Mouse (Mus musculus) right cerebral cortex, postnatal 36 days (tissue): ENCODE data around the gene Tceanc.
A peak's percentile ranks its signal among the peaks of the same experiment; 100 is the strongest.

ENCODE experiments used
- DNase-seq, 2 experiments: peaks; one replicate each; pipeline ENCODE4 v3.0.0; 2022; ENCODE audit warnings: low spot score in 2 of 2, mixed read lengths in 1 of 2

Tceanc gene

DNA sequence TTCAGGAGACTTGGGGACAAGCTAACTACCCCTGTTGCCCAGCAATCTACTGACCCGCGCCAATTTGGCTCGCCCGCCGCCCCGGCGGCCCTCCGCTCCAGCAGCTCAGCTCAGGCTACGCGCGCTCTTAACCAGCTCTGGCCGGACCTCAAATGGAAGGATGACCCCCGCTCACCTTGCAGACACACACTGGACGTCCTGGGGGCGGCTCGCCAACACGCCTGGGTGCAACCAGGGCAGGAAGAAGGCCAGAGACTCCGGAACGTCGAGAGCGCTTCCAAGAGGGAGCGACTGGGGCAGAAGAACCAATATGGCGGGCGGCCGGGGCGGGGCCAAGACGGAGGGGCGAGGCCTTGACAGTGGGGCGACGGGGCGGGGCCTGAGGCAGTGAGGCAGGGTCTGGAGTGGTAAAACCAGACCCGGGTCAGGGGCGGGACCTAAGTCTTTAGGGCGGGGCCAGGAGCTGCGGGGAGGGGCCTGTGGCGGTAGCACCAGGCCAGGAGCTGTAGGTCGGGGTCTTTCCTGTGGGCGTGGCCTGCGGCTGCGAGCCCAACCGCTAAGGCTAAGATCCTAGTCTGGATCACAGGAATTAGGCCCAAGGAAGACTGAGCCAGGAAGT is 38.9 kb downstream of the Tceanc start, which contains the start of gene Rab9:
TSS of gene Rab9 (minus strand) at position 503 of the 619 bp plus-strand sequence.
- DNase-seq = peak; percentile 81 to 82

DNA sequence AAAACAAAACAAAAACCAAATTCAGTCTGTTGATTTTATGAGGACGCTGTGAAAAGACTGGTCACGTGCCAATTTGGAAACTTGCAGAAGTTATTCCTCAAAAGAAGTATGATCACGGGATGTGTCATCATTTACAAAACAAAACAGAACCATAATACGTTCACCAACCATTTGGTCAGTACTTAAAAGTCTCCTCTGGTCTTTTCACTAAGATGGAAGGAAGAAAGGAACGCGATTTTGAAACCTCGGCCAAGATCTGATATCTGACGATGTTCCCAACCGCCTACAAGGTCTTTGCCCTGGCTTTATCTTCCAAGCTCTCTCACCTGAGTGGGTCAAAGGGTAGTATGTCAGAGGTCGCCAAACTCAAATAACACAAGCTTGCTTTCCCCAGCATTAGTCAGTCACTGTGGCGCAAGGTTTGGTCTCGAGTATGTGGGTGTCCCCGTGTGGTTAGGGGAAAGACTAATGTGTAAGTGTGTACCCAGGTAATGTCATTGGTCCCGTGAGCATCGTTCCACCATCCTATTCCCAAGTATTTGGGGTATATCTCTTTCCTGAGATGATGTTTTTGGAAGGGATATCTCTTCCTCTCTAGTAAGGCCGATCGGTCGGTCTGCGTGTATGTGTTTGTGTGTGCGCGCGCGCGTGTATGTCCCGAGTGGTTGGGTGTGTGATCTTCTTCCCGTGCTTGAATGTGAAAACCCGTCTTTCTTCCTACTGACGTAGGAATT is 39.6 kb downstream of the Tceanc start:
- DNase-seq = peak in 1 of 2 experiments; percentile 4

DNA sequence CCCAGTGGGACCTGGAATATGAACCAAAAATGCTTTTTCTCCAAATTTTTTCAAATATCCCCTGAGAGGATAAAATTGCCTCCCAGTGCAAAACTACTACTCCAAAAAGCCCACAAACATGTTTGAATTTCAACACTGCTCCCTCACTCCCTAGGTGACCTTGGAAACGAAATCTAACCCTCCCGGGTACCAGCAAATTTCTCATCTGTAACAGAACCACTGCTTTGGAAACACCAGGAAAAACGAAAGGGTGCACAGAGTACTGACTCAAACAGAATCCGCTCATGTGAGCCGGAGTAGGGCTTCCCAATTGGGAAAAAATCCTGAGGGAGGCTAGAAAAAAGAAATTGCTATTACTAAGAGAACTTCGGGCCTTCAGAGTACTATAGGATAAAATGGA is 41.0 kb downstream of the Tceanc start:
- DNase-seq = no peak

DNA sequence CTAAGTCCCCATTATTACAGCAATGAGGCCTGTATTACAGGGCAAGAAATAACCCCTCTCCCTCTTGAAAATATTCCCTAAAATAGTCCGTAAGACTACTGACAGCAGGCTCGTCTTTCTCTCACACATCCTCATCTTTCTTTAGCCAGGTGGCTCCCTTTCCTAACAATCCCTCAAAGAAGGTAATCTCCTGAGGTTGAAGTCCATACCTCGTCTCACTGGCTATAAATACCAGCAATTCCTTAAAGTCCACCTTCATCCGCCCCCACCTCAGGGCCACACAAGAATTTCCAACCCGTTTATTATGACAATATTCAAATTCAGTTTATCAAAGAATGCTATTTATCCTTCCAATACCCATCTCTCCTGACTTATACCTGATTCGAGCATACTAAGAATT is 45.8 kb downstream of the Tceanc start:
- DNase-seq = no peak

DNA sequence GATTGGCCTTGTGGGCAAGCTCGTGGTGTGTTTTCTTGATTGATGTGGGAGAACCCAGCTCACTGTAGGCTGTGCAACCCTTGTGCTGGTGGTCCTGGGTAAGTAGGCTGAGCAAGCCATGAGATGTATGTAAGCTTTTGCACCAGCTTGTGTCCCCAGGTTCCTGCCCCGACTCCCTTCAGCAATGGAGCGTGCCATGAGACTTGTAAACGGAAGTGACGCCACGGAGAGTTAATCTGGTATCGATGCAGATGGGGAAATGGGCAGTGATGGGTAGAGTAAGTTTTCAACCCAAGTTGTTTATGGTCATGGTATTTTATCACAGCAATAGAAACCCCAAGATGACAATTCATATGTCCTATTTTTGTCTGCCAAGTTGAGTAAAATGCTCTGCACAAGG is 50.0 kb downstream of the Tceanc start:
- DNase-seq = no peak

DNA sequence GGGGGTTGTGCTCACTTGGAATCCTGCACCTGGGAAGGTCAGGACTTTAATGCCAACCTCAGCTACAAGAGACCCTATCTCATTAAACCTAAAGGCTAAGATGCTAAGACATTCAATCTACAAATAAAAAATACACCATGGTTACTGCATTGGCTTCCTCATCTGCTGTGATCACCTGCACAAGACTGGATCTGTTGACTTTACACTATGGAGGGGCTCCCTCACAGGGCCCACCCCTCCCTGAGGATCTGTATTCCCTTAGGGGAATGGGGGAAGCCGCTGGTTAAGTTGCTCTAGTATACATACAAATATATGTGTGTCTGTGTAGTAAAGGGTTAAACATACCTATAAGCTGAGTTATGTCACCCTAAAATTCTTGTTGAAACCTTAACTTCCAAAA is 62.8 kb downstream of the Tceanc start:
- DNase-seq = no peak

DNA sequence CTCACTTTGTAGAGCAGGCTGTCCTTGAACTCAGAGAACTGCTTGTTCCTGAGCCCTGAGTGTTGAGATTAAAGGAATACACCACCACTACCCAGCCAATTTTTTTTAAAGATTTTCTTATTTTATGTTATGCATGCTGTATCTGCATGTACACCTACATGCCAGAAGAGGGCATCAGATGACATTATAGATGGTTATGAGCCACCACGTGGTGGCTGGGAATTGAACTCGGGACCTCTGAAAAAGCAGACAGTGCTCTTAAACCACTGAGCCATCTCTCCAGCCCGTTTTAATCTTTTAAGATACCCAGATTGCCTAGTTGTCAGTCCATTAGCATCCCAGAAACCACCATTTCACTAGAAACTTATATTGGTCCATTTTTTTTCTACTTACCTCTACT is 64.0 kb downstream of the Tceanc start:
- DNase-seq = no peak

DNA sequence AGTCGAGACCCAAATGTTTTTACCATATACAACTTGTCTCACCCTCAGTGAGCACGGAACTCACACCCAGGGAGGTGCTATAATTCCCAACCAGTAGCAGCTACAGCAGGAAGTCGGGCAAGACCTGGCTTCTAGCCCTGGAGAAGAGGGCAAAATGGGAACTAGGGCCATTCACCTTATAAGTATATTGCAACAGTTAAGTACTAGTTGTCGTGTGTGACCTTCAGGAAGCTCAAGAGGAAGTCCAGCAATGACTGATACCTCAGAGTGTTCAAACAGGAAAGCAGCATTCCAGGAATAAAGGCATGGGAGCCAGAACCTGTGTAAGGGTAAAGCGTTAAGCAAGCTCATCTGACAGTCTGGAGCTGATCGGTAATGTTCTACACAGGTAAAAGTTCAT is 64.8 kb downstream of the Tceanc start:
- DNase-seq = no peak
